Mouse (Mus musculus) hindbrain, postnatal 0 days (tissue): ENCODE results near the gene Itgb2. TPM values are rescaled to one million over a fixed set of nuclear protein-coding genes. Genes with fewer than 3 reads are reported as not detected.

Source experiments
- ATAC-seq: fragments of 200-750 bp; cut with Nextera tagmentation; 2 replicates; pipeline ENCODE4 v1.8.0; 2017; ENCODE audit warnings: mild to moderate bottlenecking, moderate TSS enrichment, moderate library complexity
- DNase-seq: peaks from one replicate; pipeline ENCODE4 v3.0.0-alpha.2; 2015; ENCODE audit warnings: low spot score
- H3K27ac ChIP-seq: fragments of 300-500 bp; sonication (generic); 2 replicates; pipeline ENCODE4 v1.5.1; 2014; ENCODE audit warnings: mild to moderate bottlenecking
- H3K27me3 ChIP-seq: fragments of 300-500 bp; sonication (generic); 2 replicates; pipeline ENCODE4 v1.6.1; 2014; ENCODE audit warnings: low read length, mixed read lengths; ENCODE audit not compliant: insufficient read depth
- H3K36me3 ChIP-seq: fragments of 300-500 bp; sonication (generic); 2 replicates; pipeline ENCODE4 v1.6.1; 2014; ENCODE audit warnings: low read length, mixed read lengths; ENCODE audit not compliant: insufficient read depth
- H3K4me1 ChIP-seq: fragments of 300-500 bp; sonication (generic); 2 replicates; pipeline ENCODE4 v1.6.1; 2014; ENCODE audit warnings: antibody characterized with exemption, low read length, mixed read lengths; ENCODE audit not compliant: insufficient read depth
- H3K4me2 ChIP-seq: fragments of 300-500 bp; sonication (generic); 2 replicates; pipeline ENCODE4 v1.6.1; 2014; ENCODE audit warnings: low read depth, mild to moderate bottlenecking, low read length, moderate library complexity, mixed read lengths
- H3K4me3 ChIP-seq: fragments of 300-500 bp; sonication (generic); 2 replicates; pipeline ENCODE4 v1.5.1; 2014; ENCODE audit warnings: low read length
- H3K9ac ChIP-seq: fragments of 300-500 bp; sonication (generic); replicated peaks from 2 replicates; pipeline ENCODE4 v1.6.1; 2014; ENCODE audit warnings: mild to moderate bottlenecking, low read length, moderate library complexity, mixed read lengths
- H3K9me3 ChIP-seq: fragments of 300-500 bp; sonication (generic); 2 replicates; pipeline ENCODE4 v1.6.1; 2016; ENCODE audit warnings: low read length, mixed read lengths
- CTCF ChIP-seq: IDR thresholded peaks from 2 replicates; pipeline ENCODE4 v1.5.1; 2016; ENCODE audit warnings: antibody characterized with exemption, control low read depth, low read depth
- WGBS: fragments of 180-500 bp; shearing (Covaris S2); extraction: QIAGEN DNeasy Blood & Tissue Kit; methylation state at CpG from one replicate; pipeline ENCODE4 v1.1.7; 2014; 5-methylcytosine and 5-hydroxymethylcytosine counted together
- polyA plus RNA-seq: library from polyadenylated mRNA; unstranded; fragments of >200 nt; fragmentation: Nextera tagmentation; extraction: Ambion mirVana; gene quantifications from 2 replicates; pipeline ENCODE4 v1.2.1, GENCODE M21; 2015
- total RNA-seq: library from RNA; depleted of rRNA; stranded (reverse); fragments of >200 nt; gene quantifications from 2 replicates; pipeline ENCODE4 v1.2.3, GENCODE M21; 2014

Gene Itgb2
- total and polyA plus RNA-seq, 2 experiments from 2014 or later = 1.0 to 1.9 TPM

DNA sequence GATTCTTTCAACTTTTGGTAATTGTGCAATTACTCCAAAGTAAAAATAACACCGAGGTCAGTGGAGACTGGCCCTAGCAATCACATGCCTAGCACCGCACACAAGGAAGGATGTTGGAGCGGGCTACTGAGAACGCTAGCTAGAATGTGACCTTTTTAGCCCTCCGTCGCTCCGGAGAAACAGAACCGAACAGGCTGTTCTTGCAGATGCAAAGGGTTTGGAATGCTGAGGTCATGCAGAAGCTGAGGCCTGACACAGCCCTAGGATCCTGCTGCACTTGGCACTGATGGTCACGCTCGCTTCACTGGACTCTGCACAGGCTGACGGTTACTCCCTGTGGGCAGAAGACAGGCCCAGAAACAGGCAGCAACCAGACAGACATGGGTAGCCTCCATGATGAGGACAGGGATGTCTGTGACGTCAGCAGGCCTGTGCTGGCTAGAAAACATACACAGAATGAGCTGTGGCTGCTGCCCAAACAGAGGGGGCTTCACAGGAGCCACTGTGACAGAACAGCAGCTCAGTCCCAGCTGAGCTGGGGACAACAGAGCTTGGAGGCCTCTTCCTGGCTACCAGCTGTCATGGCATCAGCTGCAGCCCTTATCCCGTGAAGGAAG, 23.0 kb upstream of the Itgb2 start:
- no peak for TF ChIP-seq CTCF
- WGBS = 73% methylated on average over 13 of the region's 13 CpGs
- Histone ChIP-seq H3K9ac (no peak overlapping the region), H3K4me3 (no peak overlapping the region), H3K27me3 (no peaks in the 10 kb centered on the region), H3K4me2 (no peak overlapping the region), H3K4me1 (peaks cover 4% of the 10 kb centered on the region; the same call in 1 of the 2 replicates), H3K9me3 (no peaks in the 10 kb centered on the region), H3K36me3 (peaks cover 17% of the 10 kb centered on the region; the same call in 1 of the 2 replicates), H3K27ac (peak overlapping the region; percentile 52; the same call in 1 of the 2 replicates)
- ATAC-seq (peak; percentile 41; the same call in 1 of the 2 replicates), DNase-seq (peak; percentile 65)

DNA sequence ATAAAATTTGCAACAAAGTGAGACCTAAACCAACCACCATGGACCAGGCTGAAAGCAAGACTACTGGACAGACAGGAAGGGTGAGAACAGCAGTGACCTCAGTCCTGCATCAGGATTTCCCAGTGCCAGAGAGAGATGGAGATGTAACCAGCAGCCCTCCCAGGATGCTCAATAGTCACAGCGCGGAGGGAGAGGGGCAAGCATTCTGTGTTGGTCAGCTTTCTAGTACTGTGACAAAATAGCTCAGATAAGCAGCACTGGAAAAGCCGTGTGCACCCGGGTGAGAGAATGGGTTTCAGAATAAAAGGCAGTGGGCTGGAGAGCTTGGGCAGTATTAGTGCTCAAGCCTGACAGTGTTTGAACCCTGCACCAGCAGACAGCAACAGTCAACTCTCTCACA, 22.3 kb upstream of the Itgb2 start:
- H3K9me3 ChIP-seq = no peaks in the 10 kb centered on the region
- peaks cover 23% of the 10 kb centered on the region; the same call in 1 of the 2 replicates for H3K36me3 ChIP-seq
- 94% methylated on average over 4 of the region's 4 CpGs for WGBS
- no peak for ATAC-seq
- no peak overlapping the region for H3K4me2 ChIP-seq
- DNase-seq = no peak
- no peak overlapping the region for H3K9ac ChIP-seq
- TF ChIP-seq CTCF = no peak
- peaks cover 4% of the 10 kb centered on the region; the same call in 1 of the 2 replicates for H3K4me1 ChIP-seq
- no peak overlapping the region for H3K4me3 ChIP-seq
- no peaks in the 10 kb centered on the region for H3K27me3 ChIP-seq
- peak overlapping the region; percentile 52; the same call in 1 of the 2 replicates for H3K27ac ChIP-seq

DNA sequence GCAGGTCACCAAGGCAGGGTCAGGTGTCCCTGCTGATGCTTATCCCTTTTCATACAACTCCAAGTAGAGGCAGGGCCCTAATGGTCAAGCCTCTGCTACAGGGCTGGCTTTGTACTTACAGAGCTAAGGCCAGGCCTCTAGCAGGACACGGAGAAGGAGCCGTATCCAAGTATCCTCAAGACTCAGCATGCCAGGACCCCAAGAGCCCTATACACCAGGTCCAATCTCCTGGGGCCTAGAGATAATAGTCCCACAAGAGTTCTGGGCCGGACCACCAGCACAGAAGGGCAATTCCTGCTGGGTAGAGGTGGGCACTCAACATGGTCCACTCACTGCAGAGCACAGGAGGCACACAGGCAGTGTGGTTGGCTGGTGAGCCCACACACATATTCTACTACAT, 21.3 kb upstream of the Itgb2 start:
- ATAC-seq (no peak), DNase-seq (no peak)
- H3K27me3 ChIP-seq = no peaks in the 10 kb centered on the region
- peak overlapping the region; percentile 71; the same call in 1 of the 2 replicates for H3K27ac ChIP-seq
- H3K9ac ChIP-seq = no peak overlapping the region
- no peak for TF ChIP-seq CTCF
- no peak overlapping the region for H3K4me2 ChIP-seq
- H3K4me3 ChIP-seq = no peak overlapping the region
- 85% methylated on average over 3 of the region's 3 CpGs for WGBS
- H3K9me3 ChIP-seq = no peaks in the 10 kb centered on the region
- peaks cover 16% of the 10 kb centered on the region; the same call in 1 of the 2 replicates for H3K36me3 ChIP-seq
- peaks cover 4% of the 10 kb centered on the region; the same call in 1 of the 2 replicates for H3K4me1 ChIP-seq

DNA sequence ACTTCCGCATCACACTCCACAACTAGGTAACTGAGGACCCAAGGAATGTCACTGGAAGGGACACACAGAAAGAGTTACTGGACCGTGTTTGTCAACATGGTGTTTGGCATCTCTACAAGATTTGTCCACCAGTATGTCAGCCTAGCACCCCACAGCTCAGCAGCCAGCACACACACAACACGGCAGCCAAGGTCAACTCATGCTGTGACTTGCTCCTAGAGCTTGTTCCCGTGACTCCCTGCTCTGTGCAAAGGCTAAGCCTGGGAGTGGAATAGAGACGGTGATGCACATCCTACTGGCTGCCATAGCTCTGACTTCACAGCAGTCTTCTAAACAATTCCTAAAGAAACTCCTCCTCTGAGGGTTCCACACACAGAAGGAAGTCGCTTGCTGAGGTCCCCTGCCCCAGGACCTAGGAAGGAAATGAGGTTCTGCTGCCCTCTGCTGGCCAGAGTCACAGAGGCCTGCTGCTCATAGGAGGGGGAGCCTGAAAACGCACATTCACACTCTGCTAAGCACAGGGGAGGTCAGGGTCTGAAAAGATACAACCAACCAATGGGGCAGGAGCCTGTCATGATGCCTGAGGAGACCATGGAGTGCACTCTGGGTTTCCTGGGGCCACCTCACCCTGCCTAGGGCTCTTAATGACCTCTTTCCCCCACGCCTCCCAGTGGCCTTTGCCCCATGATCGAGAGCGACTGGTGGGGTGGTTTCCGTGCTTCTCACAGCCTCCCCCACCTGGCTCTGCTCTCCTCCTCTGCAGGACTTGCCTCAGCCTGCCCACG, 20.5 kb upstream of the Itgb2 start:
- H3K9me3 ChIP-seq = no peaks in the 10 kb centered on the region
- H3K36me3 ChIP-seq = peaks cover 15% of the 10 kb centered on the region; the same call in 1 of the 2 replicates
- peaks cover 6% of the 10 kb centered on the region; the same call in 1 of the 2 replicates for H3K4me1 ChIP-seq
- H3K9ac ChIP-seq = no peak overlapping the region
- H3K27ac ChIP-seq = peak overlapping the region; percentile 71
- DNase-seq (peak; percentile 93), ATAC-seq (peak; percentile 87)
- H3K4me2 ChIP-seq = no peak overlapping the region
- no peak overlapping the region for H3K4me3 ChIP-seq
- 33% methylated on average over 12 of the region's 12 CpGs for WGBS
- TF ChIP-seq CTCF = peak; percentile 98
- no peaks in the 10 kb centered on the region for H3K27me3 ChIP-seq

DNA sequence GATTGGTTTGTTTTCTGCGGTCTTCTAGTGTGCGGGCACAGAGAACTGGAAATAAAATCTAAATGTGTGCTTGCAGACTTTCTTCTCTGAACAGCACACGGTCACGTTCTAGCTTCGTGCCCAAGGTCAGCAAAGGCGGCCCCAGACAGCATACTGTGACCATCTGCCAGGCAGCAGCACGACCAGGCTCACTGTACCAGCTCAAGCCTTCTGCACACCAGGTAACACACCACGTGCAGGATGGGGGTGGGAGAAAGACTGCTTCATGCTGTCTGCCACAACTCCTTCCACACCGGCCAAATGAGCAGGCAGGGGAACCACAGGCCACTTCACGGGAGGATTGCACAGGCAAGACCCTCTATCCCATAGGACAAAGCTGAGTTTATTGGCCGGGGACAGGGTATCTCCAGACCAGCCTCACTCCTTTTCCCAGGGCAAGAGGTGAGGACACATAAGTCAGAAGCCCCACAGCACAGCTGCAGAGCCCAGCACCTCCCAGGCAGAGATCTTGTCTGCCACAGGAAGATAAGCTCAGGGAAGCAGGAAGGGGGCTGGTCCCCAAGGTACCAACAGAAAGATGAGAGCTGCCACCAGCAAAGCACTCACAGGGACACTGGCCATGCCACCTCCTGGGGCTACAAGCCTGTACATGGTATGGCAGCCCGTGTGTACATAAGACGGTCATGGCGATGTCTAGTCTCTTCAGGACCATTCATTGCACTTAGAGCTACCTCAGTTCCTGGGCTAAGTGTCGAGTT, 19.6 kb upstream of the Itgb2 start:
- 71% methylated on average over 15 of the region's 15 CpGs for WGBS
- ATAC-seq (0 out of 2 replicates have a peak, but pooled peaks have one; percentile 5), DNase-seq (no peak)
- no peak overlapping the region for H3K4me2 ChIP-seq
- TF ChIP-seq CTCF = no peak
- peaks cover 9% of the 10 kb centered on the region; the same call in 1 of the 2 replicates for H3K4me1 ChIP-seq
- H3K9me3 ChIP-seq = no peaks in the 10 kb centered on the region
- peak overlapping the region; percentile 71 for H3K27ac ChIP-seq
- H3K27me3 ChIP-seq = no peaks in the 10 kb centered on the region
- H3K9ac ChIP-seq = no peak overlapping the region
- H3K36me3 ChIP-seq = peaks cover 15% of the 10 kb centered on the region; the same call in 1 of the 2 replicates
- H3K4me3 ChIP-seq = no peak overlapping the region
